Mouse (Mus musculus) limb, embryonic 13.5 days (tissue): ENCODE data around the gene Grn. TPM values are rescaled to one million over a fixed set of nuclear protein-coding genes. Genes with fewer than 3 reads are reported as not detected.
"Not testable (repeated sequence)": the region's sequence is repeated elsewhere in the genome, so short reads cannot be mapped to it uniquely, and the experiment has no call there.

Experiments used
- ATAC-seq: fragments of 200-750 bp; cut with Nextera tagmentation; 2 replicates; pipeline ENCODE4 v1.8.0; 2017; ENCODE audit warnings: low read depth, moderate number of reproducible peaks, moderate TSS enrichment; ENCODE audit not compliant: low FRiP score
- H3K27ac ChIP-seq: fragments of 300-500 bp; sonication (generic); 2 replicates; pipeline ENCODE4 v1.5.1; 2015; ENCODE audit warnings: inconsistent platforms, mild to moderate bottlenecking, moderate library complexity
- H3K27me3 ChIP-seq: fragments of 300-500 bp; sonication (generic); 2 replicates; pipeline ENCODE4 v1.6.1; 2015; ENCODE audit warnings: mild to moderate bottlenecking, inconsistent platforms
- H3K36me3 ChIP-seq: fragments of 300-500 bp; sonication (generic); 2 replicates; pipeline ENCODE4 v1.6.1; 2015; ENCODE audit warnings: inconsistent platforms, mild to moderate bottlenecking, moderate library complexity
- H3K4me1 ChIP-seq: fragments of 300-500 bp; sonication (generic); 2 replicates; pipeline ENCODE4 v1.6.1; 2015; ENCODE audit warnings: inconsistent platforms
- H3K4me2 ChIP-seq: fragments of 300-500 bp; sonication (generic); replicated peaks from 2 replicates; pipeline ENCODE4 v1.6.1; 2015; ENCODE audit warnings: inconsistent platforms, mild to moderate bottlenecking, moderate library complexity
- H3K4me3 ChIP-seq: fragments of 300-500 bp; sonication (generic); 2 replicates; pipeline ENCODE4 v1.5.1; 2015; ENCODE audit warnings: moderate library complexity, mild to moderate bottlenecking, inconsistent platforms
- H3K9ac ChIP-seq: fragments of 300-500 bp; sonication (generic); 2 replicates; pipeline ENCODE4 v1.6.1; 2015; ENCODE audit warnings: mild to moderate bottlenecking, inconsistent platforms
- H3K9me3 ChIP-seq: fragments of 300-500 bp; sonication (generic); 2 replicates; pipeline ENCODE4 v1.6.1; 2016; ENCODE audit warnings: inconsistent platforms
- WGBS: fragments of 180-500 bp; shearing (Covaris S2); methylation state at CpG from one replicate; pipeline ENCODE4 v1.1.7; 2015; 5-methylcytosine and 5-hydroxymethylcytosine counted together
- polyA plus RNA-seq: library from polyadenylated mRNA; unstranded; fragments of >200 nt; fragmentation: Nextera tagmentation; extraction: Ambion mirVana; gene quantifications from 2 replicates; pipeline ENCODE4 v1.2.1, GENCODE M21; 2015

Grn gene
- polyA plus RNA-seq, 1 experiment from 2014 or later, result 149 TPM

GRCm38 (mm10) chr11:102404161-102405010 lies 25.7 kb upstream of the Grn start:
- H3K4me3 ChIP-seq, result no peak overlapping the region
- no peak for ATAC-seq
- peaks cover 33% of the 10 kb centered on the region for H3K36me3 ChIP-seq
- no peak overlapping the region for H3K9ac ChIP-seq
- no peaks in the 10 kb centered on the region for H3K9me3 ChIP-seq
- 87% methylated on average over 18 of the region's 18 CpGs for WGBS
- H3K27me3 ChIP-seq, result peaks cover 36% of the 10 kb centered on the region
- H3K4me1 ChIP-seq, result peaks cover 28% of the 10 kb centered on the region
- H3K4me2 ChIP-seq, result no peak overlapping the region
- H3K27ac ChIP-seq, result no peak overlapping the region

GRCm38 (mm10) chr11:102405544-102406285 lies 24.4 kb upstream of the Grn start:
- Histone ChIP-seq H3K4me3 (peak overlapping the region; percentile 81), H3K4me2 (peak overlapping the region; percentile 95), H3K36me3 (peaks cover 33% of the 10 kb centered on the region), H3K4me1 (peaks cover 19% of the 10 kb centered on the region), H3K9me3 (no peaks in the 10 kb centered on the region), H3K27me3 (peaks cover 23% of the 10 kb centered on the region), H3K9ac (peak overlapping the region; percentile 86; the same call in 1 of the 2 replicates), H3K27ac (no peak overlapping the region)
- 80% methylated on average over 11 of the region's 11 CpGs for WGBS
- ATAC-seq, result no peak

DNA sequence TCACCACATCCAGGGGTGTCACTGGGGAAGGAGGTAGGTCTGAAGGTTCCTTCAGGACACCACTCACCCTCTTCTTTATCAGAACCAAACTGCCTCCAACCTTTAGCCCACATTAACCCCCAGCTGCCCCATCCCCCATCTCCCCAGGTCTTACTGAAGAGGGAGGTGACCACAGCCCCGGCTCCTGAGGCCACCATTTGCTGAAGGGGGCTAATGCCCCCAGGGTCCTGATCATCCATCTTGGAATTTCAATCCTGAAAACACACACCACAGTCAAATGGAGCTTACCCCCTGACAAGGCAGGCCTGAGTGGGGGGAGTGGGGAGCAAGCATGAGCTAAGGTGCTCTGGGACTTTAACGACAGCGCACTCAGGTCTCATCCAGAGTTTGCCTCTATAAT lies 23.7 kb upstream of the Grn start:
- Histone ChIP-seq H3K4me2 (peak overlapping the region; percentile 95), H3K9ac (peak overlapping the region; percentile 86), H3K9me3 (no peaks in the 10 kb centered on the region), H3K4me1 (peaks cover 19% of the 10 kb centered on the region), H3K36me3 (peaks cover 33% of the 10 kb centered on the region), H3K27ac (peak overlapping the region; percentile 90), H3K4me3 (peak overlapping the region; percentile 81), H3K27me3 (peaks cover 16% of the 10 kb centered on the region)
- 4% methylated on average over 3 of the region's 3 CpGs for whole genome bisulfite sequencing
- no peak for ATAC-seq

GRCm38 (mm10) chr11:102406900-102407833 lies 22.9 kb upstream of the Grn start:
- Histone ChIP-seq H3K9me3 (no peaks in the 10 kb centered on the region), H3K27me3 (peaks cover 8% of the 10 kb centered on the region), H3K27ac (peak overlapping the region; percentile 90), H3K36me3 (peaks cover 28% of the 10 kb centered on the region), H3K4me1 (peaks cover 19% of the 10 kb centered on the region), H3K4me3 (peak overlapping the region; percentile 81), H3K9ac (peak overlapping the region; percentile 86), H3K4me2 (peak overlapping the region; percentile 95)
- ATAC-seq, result peak; percentile 73
- under 1% methylated on average over 74 of the region's 85 CpGs for WGBS

DNA sequence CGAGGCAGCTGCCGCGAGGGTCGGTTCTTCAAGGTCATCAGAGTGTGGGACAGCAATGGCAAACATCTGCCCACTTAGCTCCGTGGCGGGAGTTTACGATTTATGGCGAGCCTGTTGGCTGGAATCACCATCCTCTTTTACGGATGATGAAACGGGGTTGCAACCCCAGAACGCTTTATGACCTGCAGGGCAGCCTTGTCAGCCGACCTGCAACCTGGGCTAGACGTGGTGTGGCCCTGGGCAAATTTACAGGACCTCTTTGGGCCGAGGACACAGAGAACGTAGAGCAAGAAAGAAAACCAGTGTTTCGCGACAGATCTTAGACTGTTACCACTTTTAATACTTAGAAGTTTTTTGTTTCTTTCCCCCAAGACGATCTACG lies 22.3 kb upstream of the Grn start, which contains the start of gene Slc25a39:
Slc25a39 (minus strand) TSS at position 113 of the 382 bp plus-strand sequence.
- no peak for ATAC-seq
- H3K9me3 ChIP-seq, result no peaks in the 10 kb centered on the region
- peak within 1 kb of the TSS; percentile 90 for H3K27ac ChIP-seq
- peaks cover 19% of the 10 kb centered on the region for H3K4me1 ChIP-seq
- WGBS, result under 1% methylated on average over 19 of the region's 19 CpGs
- H3K27me3 ChIP-seq, result peaks cover 2% of the 10 kb centered on the region; the same call in 1 of the 2 replicates
- peak within 1 kb of the TSS; percentile 81 for H3K4me3 ChIP-seq
- H3K4me2 ChIP-seq, result peak within 1 kb of the TSS; percentile 95
- peaks cover 22% of the 10 kb centered on the region for H3K36me3 ChIP-seq
- H3K9ac ChIP-seq, result peak within 1 kb of the TSS; percentile 86

DNA sequence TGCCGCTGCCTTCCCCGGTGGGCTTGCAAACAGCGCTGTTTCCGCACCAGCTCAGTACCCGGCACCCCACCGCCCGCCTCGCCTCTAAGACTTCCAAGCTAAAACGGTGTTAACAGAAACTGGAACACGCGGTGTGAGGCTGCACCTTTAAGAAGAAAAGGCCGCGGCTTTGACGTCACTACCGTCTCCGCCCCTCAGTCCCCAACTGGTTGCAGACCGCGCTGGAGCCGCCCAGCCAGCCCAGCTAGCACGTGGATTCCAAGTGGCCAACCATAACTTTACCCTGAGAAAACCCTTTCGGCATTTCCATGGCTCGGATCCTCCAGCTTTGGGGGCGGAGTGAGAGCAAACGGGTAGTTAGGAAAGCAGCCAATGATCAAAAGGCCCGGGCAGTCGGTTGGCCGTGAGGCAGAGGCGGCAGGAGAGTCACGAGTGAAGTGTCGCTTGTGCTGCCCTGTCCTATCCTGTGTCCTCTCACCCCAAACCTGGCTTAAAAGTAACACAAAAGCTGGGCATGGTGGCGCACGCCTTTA lies 21.7 kb upstream of the Grn start:
- Histone ChIP-seq H3K4me2 (peak overlapping the region; percentile 95), H3K4me1 (peaks cover 19% of the 10 kb centered on the region), H3K9ac (peak overlapping the region; percentile 77), H3K27ac (peak overlapping the region; percentile 90), H3K9me3 (no peaks in the 10 kb centered on the region), H3K27me3 (no peaks in the 10 kb centered on the region), H3K4me3 (peak overlapping the region; percentile 81), H3K36me3 (peaks cover 16% of the 10 kb centered on the region)
- peak; percentile 94 for ATAC-seq
- under 1% methylated on average over 32 of the region's 32 CpGs for WGBS

- peak overlapping the region; percentile 81 for H3K4me3 ChIP-seq
- no peaks in the 10 kb centered on the region for H3K9me3 ChIP-seq
- peaks cover 19% of the 10 kb centered on the region for H3K4me1 ChIP-seq
- peak overlapping the region; percentile 55; the same call in 1 of the 2 replicates for H3K9ac ChIP-seq
- H3K4me2 ChIP-seq, result peak overlapping the region; percentile 95
- peaks cover 8% of the 10 kb centered on the region for H3K36me3 ChIP-seq
- H3K27me3 ChIP-seq, result no peaks in the 10 kb centered on the region
- 34% methylated on average over 15 of the region's 15 CpGs for WGBS
- no peak for ATAC-seq
- peak overlapping the region; percentile 70; the same call in 1 of the 2 replicates for H3K27ac ChIP-seq
Measured at GRCm38 (mm10) chr11:102408888-102409794, 21.0 kb upstream of the Grn start.

- Histone ChIP-seq H3K4me1 (peaks cover 19% of the 10 kb centered on the region), H3K4me3 (no peak overlapping the region), H3K4me2 (no peak overlapping the region), H3K27me3 (no peaks in the 10 kb centered on the region), H3K9me3 (no peaks in the 10 kb centered on the region), H3K9ac (no peak overlapping the region), H3K36me3 (peaks cover 1% of the 10 kb centered on the region), H3K27ac (no peak overlapping the region)
- 78% methylated on average over 3 of the region's 3 CpGs for WGBS
- ATAC-seq, result no peak
Measured at GRCm38 (mm10) chr11:102409795-102410330, 20.3 kb upstream of the Grn start.

- H3K27ac ChIP-seq, H3K9ac ChIP-seq, H3K36me3 ChIP-seq, H3K4me3 ChIP-seq, H3K27me3 ChIP-seq, ATAC-seq, H3K9me3 ChIP-seq, H3K4me2 ChIP-seq: not testable (repeated sequence)
- H3K4me1 ChIP-seq, result peaks cover 15% of the 10 kb centered on the region
- 88% methylated on average over 3 of the region's 3 CpGs for WGBS
Measured at GRCm38 (mm10) chr11:102410345-102410744, 19.8 kb upstream of the Grn start.

DNA sequence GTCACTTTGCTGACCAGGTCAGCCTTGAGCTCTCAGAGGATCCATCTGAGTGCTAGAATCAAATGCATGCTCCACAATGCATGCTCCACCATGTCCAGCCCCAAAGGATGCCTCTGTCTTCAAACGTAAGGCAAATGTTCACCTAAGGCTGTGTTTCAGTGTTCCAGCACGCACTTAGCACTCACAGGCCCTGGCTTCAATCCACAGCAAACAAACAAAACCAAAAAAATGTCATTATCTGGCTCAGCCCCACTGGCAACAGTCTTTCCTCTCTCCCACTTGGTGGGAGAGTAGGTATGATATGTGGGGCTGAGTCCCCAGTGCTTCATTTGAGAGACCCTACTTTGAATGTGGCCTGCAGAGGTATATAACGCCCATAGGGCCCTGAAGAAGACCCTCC lies 19.1 kb upstream of the Grn start:
- Histone ChIP-seq H3K4me2 (no peak overlapping the region), H3K4me3 (no peak overlapping the region), H3K27ac (no peak overlapping the region), H3K9ac (no peak overlapping the region), H3K27me3 (no peaks in the 10 kb centered on the region), H3K9me3 (no peaks in the 10 kb centered on the region), H3K4me1 (peaks cover 8% of the 10 kb centered on the region), H3K36me3 (no peaks in the 10 kb centered on the region)
- 83% methylated on average over 3 of the region's 3 CpGs for WGBS
- no peak for ATAC-seq
